Mouse (Mus musculus) heart, postnatal 10 days (tissue): ENCODE data around the gene Ntm. TPM values are rescaled to one million over a fixed set of nuclear protein-coding genes. Genes with fewer than 3 reads are reported as not detected.

Experiments
- DNase-seq, 2 experiments: peaks; one replicate each; pipeline ENCODE4 v3.0.0; 2021
- intact Hi-C: fragments of 180-260 bp; cut with DNase I; formaldehyde crosslinking; loops from one replicate; pipeline ENCODE4 v1.15.1; 2025
- total RNA-seq, 2 experiments: library from RNA; stranded (reverse); gene quantifications; 2 replicates each; pipeline ENCODE4 v1.2.3; 2021

The Ntm gene
- total RNA-seq, 2 experiments from 2014 or later = 6.9 to 7.4 TPM

GRCm38 (mm10) chr9:29887924-29888323 is 75.0 kb downstream of the Ntm start:
- no peak for DNase-seq
- intact Hi-C loops = no loop called here

- intact Hi-C loops = no loop called here
- no peak for DNase-seq
Observed at GRCm38 (mm10) chr9:29884062-29884461, 78.9 kb downstream of the Ntm start.

- intact Hi-C loops = no loop called here
- no peak for DNase-seq
Observed at GRCm38 (mm10) chr9:29881614-29882013, 81.3 kb downstream of the Ntm start.

- intact Hi-C loops = no loop called here
- DNase-seq = no peak
Observed at GRCm38 (mm10) chr9:29877583-29877982, 85.4 kb downstream of the Ntm start.

- intact Hi-C loops = no loop called here
Observed at GRCm38 (mm10) chr9:29867746-29868145, 95.2 kb downstream of the Ntm start.

GRCm38 (mm10) chr9:29866824-29867223 is 96.1 kb downstream of the Ntm start:
- intact Hi-C loops = no loop called here
- DNase-seq = no peak

More at GRCm38 (mm10) chr9:29867746-29868145, 95.2 kb downstream of the Ntm start:
- no peak for DNase-seq

- intact Hi-C loops = no loop called here
- no peak for DNase-seq
Observed at GRCm38 (mm10) chr9:29866101-29866500, 96.8 kb downstream of the Ntm start.

GRCm38 (mm10) chr9:29865502-29865901 is 97.4 kb downstream of the Ntm start:
- DNase-seq = no peak
- intact Hi-C loops = no loop called here

GRCm38 (mm10) chr9:29864886-29865285 is 98.1 kb downstream of the Ntm start:
- DNase-seq = no peak
- intact Hi-C loops = no loop called here

GRCm38 (mm10) chr9:29862408-29862807 is 100.5 kb downstream of the Ntm start:
- intact Hi-C loops = no loop called here
- DNase-seq = no peak

GRCm38 (mm10) chr9:29859256-29860048 is 103.5 kb downstream of the Ntm start:
- DNase-seq = no peak
- intact Hi-C loops = no loop called here

- DNase-seq = no peak
- intact Hi-C loops = no loop called here
Observed at GRCm38 (mm10) chr9:29848735-29849455, 114.0 kb downstream of the Ntm start.

- intact Hi-C loops = no loop called here
- no peak for DNase-seq
Observed at GRCm38 (mm10) chr9:29837344-29837743, 125.6 kb downstream of the Ntm start.

GRCm38 (mm10) chr9:29834911-29835310 is 128.0 kb downstream of the Ntm start:
- intact Hi-C loops = no loop called here
- peak; percentile 46 to 49 for DNase-seq

- intact Hi-C loops = no loop called here
- DNase-seq = no peak
Observed at GRCm38 (mm10) chr9:29833781-29834180, 129.2 kb downstream of the Ntm start.

- intact Hi-C loops = no loop called here
- DNase-seq = no peak
Observed at GRCm38 (mm10) chr9:29827240-29827660, 135.7 kb downstream of the Ntm start.

GRCm38 (mm10) chr9:29825236-29825635 is 137.7 kb downstream of the Ntm start:
- intact Hi-C loops = no loop called here
- no peak for DNase-seq

GRCm38 (mm10) chr9:29823716-29824115 is 139.2 kb downstream of the Ntm start:
- no peak for DNase-seq
- intact Hi-C loops = no loop called here

- intact Hi-C loops = no loop called here
Observed at GRCm38 (mm10) chr9:29812685-29813084, 150.3 kb downstream of the Ntm start.

GRCm38 (mm10) chr9:29806790-29807189 is 156.2 kb downstream of the Ntm start:
- no peak for DNase-seq

More at GRCm38 (mm10) chr9:29812685-29813084, 150.3 kb downstream of the Ntm start:
- no peak for DNase-seq

GRCm38 (mm10) chr9:29804483-29804882 is 158.5 kb downstream of the Ntm start:
- no peak for DNase-seq
- intact Hi-C loops = no loop called here

More at GRCm38 (mm10) chr9:29806790-29807189, 156.2 kb downstream of the Ntm start:
- intact Hi-C loops = no loop called here

GRCm38 (mm10) chr9:29803738-29804285 is 159.1 kb downstream of the Ntm start:
- DNase-seq = no peak
- intact Hi-C loops = no loop called here
